Comparison of ENCODE assay signal across 8 mouse cellular contexts in genomic region chr13:23412630-23413521, GRCm38 (mm10). TPM values are rescaled to one million over a fixed set of nuclear protein-coding genes. Genes with fewer than 3 reads are reported as not detected.
DNase-seq lines count a peak whose midpoint lies in the region; ATAC-seq and TF ChIP-seq lines count a peak whose summit lies in the region.

No protein-coding gene starts in this region.

- no peak overlapping the region for H3K27ac ChIP-seq in bone marrow macrophage, adult 2 months (ENCODE audit: insufficient read depth, low read depth, low read length)
- H3K27ac ChIP-seq in forebrain, embryonic 11.5 days (ENCODE audit: low read depth, low read length), result no peak overlapping the region
- peak overlapping the region; percentile 15; the same call in 1 of the 2 replicates for H3K27ac ChIP-seq in layer of hippocampus, adult 2 months
- H3K27ac ChIP-seq in stomach, postnatal 0 days (replicated peaks), result no peak overlapping the region

- H3K9me3 ChIP-seq in forebrain, embryonic 11.5 days (ENCODE audit: control insufficient read depth, low read length), result no peaks in the 10 kb centered on the region
- no peaks in the 10 kb centered on the region for H3K9me3 ChIP-seq in stomach, postnatal 0 days (ENCODE audit: control insufficient read depth, low read length)

- TF ChIP-seq CTCF in bone marrow macrophage, adult 2 months (IDR thresholded peaks at IDR 0.05; ENCODE audit: low read depth, low read length), result no peak
- TF ChIP-seq CTCF in layer of hippocampus, adult 2 months (conservative IDR thresholded peaks at IDR 0.05), result no peak
- no peak for TF ChIP-seq CTCF in stomach, postnatal 0 days (IDR thresholded peaks at IDR 0.05; ENCODE audit: low read depth)

- TF ChIP-seq EP300 in stomach, postnatal 0 days (optimal IDR thresholded peaks at IDR 0.05), result no peak

- H3K27me3 ChIP-seq in forebrain, embryonic 11.5 days (ENCODE audit: control insufficient read depth, insufficient read depth, low read length), result no peaks in the 10 kb centered on the region
- no peaks in the 10 kb centered on the region for H3K27me3 ChIP-seq in stomach, postnatal 0 days (ENCODE audit: control insufficient read depth, insufficient read depth, low read length)

- peaks cover 3% of the 10 kb centered on the region for H3K4me1 ChIP-seq in bone marrow macrophage, adult 2 months (ENCODE audit: control insufficient read depth, insufficient read depth, low read length)
- 0 out of 2 replicates have a peak, but pooled peaks cover 1% of the 10 kb centered on the region for H3K4me1 ChIP-seq in forebrain, embryonic 11.5 days (replicated peaks; ENCODE audit: control insufficient read depth, insufficient read depth, low read length)
- H3K4me1 ChIP-seq in stomach, postnatal 0 days (replicated peaks; ENCODE audit: control insufficient read depth, insufficient read depth), result no peaks in the 10 kb centered on the region

- H3K9ac ChIP-seq in forebrain, embryonic 11.5 days (ENCODE audit: low read length), result peak overlapping the region; percentile 51
- no peak overlapping the region for H3K9ac ChIP-seq in stomach, postnatal 0 days (ENCODE audit: low read length)

- peak overlapping the region; percentile 54 for H3K4me3 ChIP-seq in bone marrow macrophage, adult 2 months (ENCODE audit: insufficient read depth, low read length)
- H3K4me3 ChIP-seq in forebrain, embryonic 11.5 days (ENCODE audit: low read depth, low read length), result peak overlapping the region; percentile 34
- H3K4me3 ChIP-seq in layer of hippocampus, adult 2 months, result peak overlapping the region; percentile 62
- H3K4me3 ChIP-seq in stomach, postnatal 0 days (ENCODE audit: low read depth, low read length), result peak overlapping the region; percentile 30; the same call in 1 of the 2 replicates

- no peaks in the 10 kb centered on the region for H3K36me3 ChIP-seq in forebrain, embryonic 11.5 days (ENCODE audit: control insufficient read depth, insufficient read depth, low read length)
- H3K36me3 ChIP-seq in stomach, postnatal 0 days (ENCODE audit: control insufficient read depth, insufficient read depth, low read length), result no peaks in the 10 kb centered on the region

- TF ChIP-seq POLR2A in bone marrow macrophage, adult 2 months (IDR thresholded peaks at IDR 0.05; ENCODE audit: borderline replicate concordance, low read depth, low read length), result no peak

- H3K4me2 ChIP-seq in forebrain, embryonic 11.5 days (ENCODE audit: low read depth, low read length, severe bottlenecking), result peak overlapping the region; percentile 70
- peak overlapping the region; percentile 51 for H3K4me2 ChIP-seq in stomach, postnatal 0 days (replicated peaks; ENCODE audit: low read depth)

- peak; percentile 85 for ATAC-seq in forebrain, embryonic 11.5 days (replicated peaks; ENCODE audit: low FRiP score)
- ATAC-seq in stomach, postnatal 0 days (ENCODE audit: low FRiP score, low TSS enrichment), result no peak

- WGBS in forebrain, embryonic 11.5 days, result 2% methylated on average over 28 of the region's 28 CpGs
- 6% methylated on average over 28 of the region's 28 CpGs for WGBS in stomach, postnatal 0 days

- DNase-seq in layer of hippocampus, adult 11-12 months (ENCODE audit: low spot score), result peak; percentile 76
- DNase-seq in layer of hippocampus, adult 9-10 months (ENCODE audit: low spot score), result no peak
- peak; percentile 73 for DNase-seq in forebrain, embryonic 11.5 days (ENCODE audit: low spot score)
- peak; percentile 74 to 85 for DNase-seq in layer of hippocampus, adult 2 months (ENCODE audit: low spot score in 2 of 2)
- peak; percentile 92 for DNase-seq in mesoderm, embryonic 11.5 days (ENCODE audit: low read depth, low spot score)
- no peak for DNase-seq in stomach, postnatal 0 days (ENCODE audit: low spot score)
- no peak for DNase-seq in kidney, adult 11 months

RNA-seq across cellular contexts. Expression of gene Abt1, which starts 10.8 kb away (rescaled TPM):
- polyA plus RNA-seq in bone marrow macrophage, adult 2 months (2012; ENCODE audit: insufficient read depth, insufficient read length, missing spikeins), result 4.8 and 4.9 TPM in 2 replicates
- polyA plus RNA-seq in forebrain, embryonic 11.5 days (2014; fragmentation: Nextera tagmentation; extraction: Ambion mirVana), result 13.0 and 13.5 TPM in 2 replicates
- total RNA-seq in layer of hippocampus, adult 2 months (2021), result 1 to 10 TPM; 7.8 to 9.7 TPM
- polyA plus RNA-seq in stomach, postnatal 0 days (2015; fragmentation: Nextera tagmentation; extraction: Ambion mirVana), result 7.1 and 7.4 TPM in 2 replicates

RNA-seq across cellular contexts. Expression of gene Zfp322a, which starts 43.9 kb away (rescaled TPM):
- polyA plus RNA-seq in bone marrow macrophage, adult 2 months (2012; ENCODE audit: insufficient read depth, insufficient read length, missing spikeins), result 14.9 and 16.4 TPM in 2 replicates
- polyA plus RNA-seq in forebrain, embryonic 11.5 days (2014; fragmentation: Nextera tagmentation; extraction: Ambion mirVana), result 61.9 and 72.7 TPM in 2 replicates
- total RNA-seq in layer of hippocampus, adult 2 months (2021), result 10 to 100 TPM; 28.7 to 33.6 TPM
- 18.1 and 18.9 TPM in 2 replicates for polyA plus RNA-seq in stomach, postnatal 0 days (2015; fragmentation: Nextera tagmentation; extraction: Ambion mirVana)

RNA-seq across cellular contexts. Expression of gene Btn1a1, which starts 52.8 kb away (rescaled TPM):
- polyA plus RNA-seq in bone marrow macrophage, adult 2 months (2012; ENCODE audit: insufficient read depth, insufficient read length, missing spikeins), result not detected in 2 replicates
- polyA plus RNA-seq in forebrain, embryonic 11.5 days (2014; fragmentation: Nextera tagmentation; extraction: Ambion mirVana), result 0.17 and 0.19 TPM in 2 replicates
- total RNA-seq in layer of hippocampus, adult 2 months (2021), result not detected
- polyA plus RNA-seq in stomach, postnatal 0 days (2015; fragmentation: Nextera tagmentation; extraction: Ambion mirVana), result 0.05 TPM in 1 of 2 replicates, not detected in the other

Comparison
In these comparisons a context has a peak if more than half of its experiments do, and no peak if none do; other contexts are left out.
1. DNase-seq: peak in layer of hippocampus, adult 11-12 months (single experiment), forebrain, embryonic 11.5 days (single experiment), layer of hippocampus, adult 2 months (2 of 2) and mesoderm, embryonic 11.5 days (single experiment); none in layer of hippocampus, adult 9-10 months (single experiment), stomach, postnatal 0 days (single experiment) and kidney, adult 11 months (single experiment).
2. Peak in every context shown above with its lines, with median percentiles within 50 percentile points of each other: H3K4me3 ChIP-seq.